Mouse (Mus musculus): ENCODE measurements around the gene Cd93. TPM values are rescaled to one million over a fixed set of nuclear protein-coding genes. Genes with fewer than 3 reads are reported as not detected.

The Cd93 gene
- polyA plus RNA-seq, 1 experiment: not detected

GRCm38 (mm10) chr2:148475879-148476495 lies 32.6 kb upstream of the Cd93 start:
- 91% methylated on average over 5 of the region's 5 CpGs for WGBS

GRCm38 (mm10) chr2:148469341-148470238 lies 26.2 kb upstream of the Cd93 start:
- H3K4me3 ChIP-seq (ENCODE audit: insufficient read depth, low read depth, low read length): no peak overlapping the region
- H3K4me1 ChIP-seq (ENCODE audit: control insufficient read depth, insufficient read depth, low read length): no peaks in the 10 kb centered on the region
- WGBS: 34% methylated on average over 7 of the region's 7 CpGs
- no peak overlapping the region for H3K27ac ChIP-seq (ENCODE audit: insufficient read depth, low read depth, low read length)
- no peak for TF ChIP-seq POLR2A (IDR thresholded peaks at IDR 0.05; ENCODE audit: insufficient read depth, low read depth, low read length)
- TF ChIP-seq CTCF (IDR thresholded peaks at IDR 0.05; ENCODE audit: insufficient read depth, low read depth, low read length): no peak

More at GRCm38 (mm10) chr2:148475879-148476495, 32.6 kb upstream of the Cd93 start:
- no peak for TF ChIP-seq POLR2A (IDR thresholded peaks at IDR 0.05; ENCODE audit: insufficient read depth, low read depth, low read length)
- no peak for TF ChIP-seq CTCF (IDR thresholded peaks at IDR 0.05; ENCODE audit: insufficient read depth, low read depth, low read length)
- no peak overlapping the region for H3K4me3 ChIP-seq (ENCODE audit: insufficient read depth, low read depth, low read length)
- H3K27ac ChIP-seq (ENCODE audit: insufficient read depth, low read depth, low read length): no peak overlapping the region
- no peaks in the 10 kb centered on the region for H3K4me1 ChIP-seq (ENCODE audit: control insufficient read depth, insufficient read depth, low read length)

GRCm38 (mm10) chr2:148467921-148468440 lies 24.6 kb upstream of the Cd93 start:
- Histone ChIP-seq H3K27ac (ENCODE audit: insufficient read depth, low read depth, low read length) (no peak overlapping the region), H3K4me3 (ENCODE audit: insufficient read depth, low read depth, low read length) (no peak overlapping the region), H3K4me1 (ENCODE audit: control insufficient read depth, insufficient read depth, low read length) (no peaks in the 10 kb centered on the region)
- TF ChIP-seq POLR2A (IDR thresholded peaks at IDR 0.05; ENCODE audit: insufficient read depth, low read depth, low read length) (no peak), CTCF (IDR thresholded peaks at IDR 0.05; ENCODE audit: insufficient read depth, low read depth, low read length) (no peak)
- 61% methylated on average over 3 of the region's 3 CpGs for WGBS

GRCm38 (mm10) chr2:148455341-148455740 lies 12.0 kb upstream of the Cd93 start:
- Histone ChIP-seq H3K27ac (ENCODE audit: insufficient read depth, low read depth, low read length) (no peak overlapping the region), H3K4me3 (ENCODE audit: insufficient read depth, low read depth, low read length) (no peak overlapping the region), H3K4me1 (ENCODE audit: control insufficient read depth, insufficient read depth, low read length) (no peaks in the 10 kb centered on the region)
- TF ChIP-seq CTCF (IDR thresholded peaks at IDR 0.05; ENCODE audit: insufficient read depth, low read depth, low read length): no peak
- TF ChIP-seq POLR2A (IDR thresholded peaks at IDR 0.05; ENCODE audit: insufficient read depth, low read depth, low read length): no peak

- no peak overlapping the region for H3K27ac ChIP-seq (ENCODE audit: insufficient read depth, low read depth, low read length)
- H3K4me1 ChIP-seq (ENCODE audit: control insufficient read depth, insufficient read depth, low read length): no peaks in the 10 kb centered on the region
- no peak overlapping the region for H3K4me3 ChIP-seq (ENCODE audit: insufficient read depth, low read depth, low read length)
- 89% methylated on average over 4 of the region's 4 CpGs for WGBS
- no peak for TF ChIP-seq POLR2A (IDR thresholded peaks at IDR 0.05; ENCODE audit: insufficient read depth, low read depth, low read length)
- TF ChIP-seq CTCF (IDR thresholded peaks at IDR 0.05; ENCODE audit: insufficient read depth, low read depth, low read length): no peak
These were observed 10.7 kb upstream of the Cd93 start for GRCm38 (mm10) chr2:148454014-148454542.

- WGBS: 91% methylated on average over 3 of the region's 3 CpGs
- Histone ChIP-seq H3K4me3 (ENCODE audit: insufficient read depth, low read depth, low read length) (no peak overlapping the region), H3K27ac (ENCODE audit: insufficient read depth, low read depth, low read length) (no peak overlapping the region), H3K4me1 (ENCODE audit: control insufficient read depth, insufficient read depth, low read length) (no peaks in the 10 kb centered on the region)
- no peak for TF ChIP-seq CTCF (IDR thresholded peaks at IDR 0.05; ENCODE audit: insufficient read depth, low read depth, low read length)
- TF ChIP-seq POLR2A (IDR thresholded peaks at IDR 0.05; ENCODE audit: insufficient read depth, low read depth, low read length): no peak
These were observed 9.7 kb upstream of the Cd93 start for GRCm38 (mm10) chr2:148453061-148453460.

- Histone ChIP-seq H3K4me3 (ENCODE audit: insufficient read depth, low read depth, low read length) (no peak overlapping the region), H3K4me1 (ENCODE audit: control insufficient read depth, insufficient read depth, low read length) (no peaks in the 10 kb centered on the region), H3K27ac (ENCODE audit: insufficient read depth, low read depth, low read length) (no peak overlapping the region)
- no peak for TF ChIP-seq POLR2A (IDR thresholded peaks at IDR 0.05; ENCODE audit: insufficient read depth, low read depth, low read length)
- no peak for TF ChIP-seq CTCF (IDR thresholded peaks at IDR 0.05; ENCODE audit: insufficient read depth, low read depth, low read length)
- 46% methylated on average over 5 of the region's 5 CpGs for WGBS
These were observed 8.1 kb upstream of the Cd93 start for GRCm38 (mm10) chr2:148451498-148451897.

- TF ChIP-seq POLR2A (IDR thresholded peaks at IDR 0.05; ENCODE audit: insufficient read depth, low read depth, low read length) (no peak), CTCF (IDR thresholded peaks at IDR 0.05; ENCODE audit: insufficient read depth, low read depth, low read length) (no peak)
- no peak overlapping the region for H3K27ac ChIP-seq (ENCODE audit: insufficient read depth, low read depth, low read length)
- WGBS: 89% methylated on average over 5 of the region's 5 CpGs
- no peaks in the 10 kb centered on the region for H3K4me1 ChIP-seq (ENCODE audit: control insufficient read depth, insufficient read depth, low read length)
- no peak overlapping the region for H3K4me3 ChIP-seq (ENCODE audit: insufficient read depth, low read depth, low read length)
These were observed 7.3 kb upstream of the Cd93 start for GRCm38 (mm10) chr2:148450616-148451015.

GRCm38 (mm10) chr2:148449659-148450058 lies 6.3 kb upstream of the Cd93 start:
- H3K4me1 ChIP-seq (ENCODE audit: control insufficient read depth, insufficient read depth, low read length): no peaks in the 10 kb centered on the region
- no peak overlapping the region for H3K4me3 ChIP-seq (ENCODE audit: insufficient read depth, low read depth, low read length)
- H3K27ac ChIP-seq (ENCODE audit: insufficient read depth, low read depth, low read length): no peak overlapping the region
- 91% methylated on average over 1 of the region's 1 CpGs for WGBS
- TF ChIP-seq POLR2A (IDR thresholded peaks at IDR 0.05; ENCODE audit: insufficient read depth, low read depth, low read length) (no peak), CTCF (IDR thresholded peaks at IDR 0.05; ENCODE audit: insufficient read depth, low read depth, low read length) (no peak)
